Mouse (Mus musculus) mouse embryonic stem cell (cell line): ENCODE data around the gene Rmnd5b.
"Not testable (repeated sequence)": the region's sequence is repeated elsewhere in the genome, so short reads cannot be mapped to it uniquely, and the experiment has no call there.

Source experiments
- in situ Hi-C, 2 experiments: fragments of 300-500 bp; cut with MboI; formaldehyde crosslinking; loops; 1 replicate in 1 of 2; 3 replicates in 1 of 2; pipeline ENCODE4 v1.14.3; 2019 to 2020; ENCODE audit warnings: low sequenced_read_pairs in 2 of 2, low pct_unique_long_range_greater_than_20kb in 1 of 2, mixed read lengths in 1 of 2; ENCODE audit not compliant: unreplicated experiment in 1 of 2

Gene Rmnd5b

GRCm38 (mm10) chr11:51650691-51651515 lies 15.2 kb upstream of the Rmnd5b start, which contains the start of the genes N4bp3 and D930048N14Rik:
N4bp3 (minus strand) TSS chr11:51650842.
D930048N14Rik (plus strand) TSS chr11:51650954.
- in situ Hi-C loops = loop anchor here in 1 of 2 experiments (5.0 kb wide), 1 partner anchor 34 kb away; the partner anchor contains the start of gene Nhp2

- in situ Hi-C loops = loop anchor here in 1 of 2 experiments (5.0 kb wide), 1 partner anchor 33 kb away; the partner anchor contains the start of gene Nhp2
Observed at GRCm38 (mm10) chr11:51650261-51650660, 14.6 kb upstream of the Rmnd5b start.

- in situ Hi-C loops = loop anchor here in 1 of 2 experiments (5.0 kb wide), 1 partner anchor 33 kb away; the partner anchor contains the start of gene Nhp2
Observed at GRCm38 (mm10) chr11:51649889-51650199, 14.1 kb upstream of the Rmnd5b start.

- in situ Hi-C loops = no loop called here
Observed at GRCm38 (mm10) chr11:51649111-51649888, 13.6 kb upstream of the Rmnd5b start.

GRCm38 (mm10) chr11:51648566-51648965 lies 12.9 kb upstream of the Rmnd5b start:
- in situ Hi-C loops = no loop called here

GRCm38 (mm10) chr11:51646751-51647667 lies 11.3 kb upstream of the Rmnd5b start:
- in situ Hi-C loops = no loop called here

GRCm38 (mm10) chr11:51646245-51646644 lies 10.5 kb upstream of the Rmnd5b start:
- in situ Hi-C loops = no loop called here

- in situ Hi-C loops = no loop called here
Observed at GRCm38 (mm10) chr11:51645293-51645692, 9.6 kb upstream of the Rmnd5b start.

- in situ Hi-C loops = no loop called here
Observed at GRCm38 (mm10) chr11:51644217-51644616, 8.5 kb upstream of the Rmnd5b start.

- in situ Hi-C loops = no loop called here
Observed at GRCm38 (mm10) chr11:51643761-51644160, 8.1 kb upstream of the Rmnd5b start.

- in situ Hi-C loops = no loop called here
Observed at GRCm38 (mm10) chr11:51643202-51643601, 7.5 kb upstream of the Rmnd5b start.

GRCm38 (mm10) chr11:51640748-51641147 lies 5.1 kb upstream of the Rmnd5b start:
- in situ Hi-C loops = no loop called here

GRCm38 (mm10) chr11:51638497-51638896 lies 2.8 kb upstream of the Rmnd5b start:
- in situ Hi-C loops = no loop called here

- in situ Hi-C loops = no loop called here
Observed at GRCm38 (mm10) chr11:51637971-51638414, 2.3 kb upstream of the Rmnd5b start.

- in situ Hi-C loops = no loop called here
Observed at GRCm38 (mm10) chr11:51636323-51636684, 608 bp upstream of the Rmnd5b start.

- in situ Hi-C loops = no loop called here
Observed at GRCm38 (mm10) chr11:51635127-51635524, 570 bp downstream of the Rmnd5b start.

GRCm38 (mm10) chr11:51633721-51634120 lies 2.0 kb downstream of the Rmnd5b start:
- in situ Hi-C loops = no loop called here

GRCm38 (mm10) chr11:51633200-51633599 lies 2.5 kb downstream of the Rmnd5b start:
- in situ Hi-C loops = not testable (repeated sequence)
